Mouse (Mus musculus) G1E (cell line): ENCODE data around the gene Flnc. TPM values are rescaled to one million over a fixed set of nuclear protein-coding genes. Genes with fewer than 3 reads are reported as not detected.

Experiments used
- ATAC-seq: 2 replicates; pipeline ENCODE4 v1.8.0; 2016; ENCODE audit warnings: mild to moderate bottlenecking; ENCODE audit not compliant: insufficient number of reproducible peaks, poor library complexity, low FRiP score, severe bottlenecking; ENCODE audit errors: extremely low read depth
- DNase-seq: peaks from one replicate; pipeline ENCODE4 v3.0.0; 2012; ENCODE audit warnings: low spot score
- H3K27me3 ChIP-seq: 2 replicates; pipeline ENCODE4 v1.6.1; 2012; ENCODE audit warnings: mild to moderate bottlenecking, low read length, inconsistent platforms; ENCODE audit not compliant: insufficient read depth
- H3K36me3 ChIP-seq: replicated peaks from 2 replicates; pipeline ENCODE3; 2012; ENCODE audit warnings: mild to moderate bottlenecking, inconsistent platforms
- H3K4me1 ChIP-seq: 2 replicates; pipeline ENCODE4 v1.6.1; 2012; ENCODE audit warnings: low read depth, low read length, inconsistent platforms, mixed read lengths; ENCODE audit not compliant: insufficient read depth
- H3K4me3 ChIP-seq: 2 replicates; pipeline ENCODE4 v1.5.1; 2012; ENCODE audit warnings: low read depth, mild to moderate bottlenecking, inconsistent platforms, low read length, moderate library complexity, mixed read lengths
- H3K9me3 ChIP-seq: replicated peaks from 2 replicates; pipeline ENCODE4 v1.6.1; 2012; ENCODE audit warnings: inconsistent platforms
- CTCF ChIP-seq: IDR thresholded peaks from 2 replicates; pipeline ENCODE4 v1.5.1; 2012; ENCODE audit warnings: low read depth, low read length, inconsistent platforms, mixed read lengths
- GATA1 ChIP-seq: IDR thresholded peaks from 2 replicates; pipeline ENCODE4 v1.6.1; 2012; ENCODE audit warnings: borderline replicate concordance, low read length, inconsistent platforms, mixed read lengths
- GATA2 ChIP-seq: IDR thresholded peaks from 2 replicates; pipeline ENCODE4 v1.6.1; 2012; ENCODE audit warnings: low read depth, low read length, inconsistent platforms, borderline replicate concordance
- POLR2AphosphoS5 ChIP-seq: IDR thresholded peaks from 2 replicates; pipeline ENCODE4 v1.6.1; 2012; ENCODE audit warnings: low read depth, low read length, inconsistent platforms; ENCODE audit not compliant: insufficient replicate concordance
- TAL1 ChIP-seq: conservative IDR thresholded peaks from 2 replicates; pipeline ENCODE4 v1.6.1; 2012; ENCODE audit warnings: low read depth, low read length, inconsistent platforms, mixed read lengths
- polyA plus RNA-seq: library from polyadenylated mRNA; stranded (reverse); fragments of >175 nt; gene quantifications from 2 replicates; pipeline ENCODE4 v1.2.3, GENCODE M21; 2012
- total RNA-seq, 2 experiments: library from RNA; stranded (forward) in 1 of 2; stranded (reverse) in 1 of 2; fragments of 200-1000 nt in 1 of 2; fragments of >200 nt in 1 of 2; fragmentation: Nextera tagmentation in 1 of 2; gene quantifications; 2 replicates each; pipeline ENCODE4 v1.2.3; 2014 to 2017

Gene Flnc
- total and polyA plus RNA-seq, 3 experiments: 0.11 to 0.36 (median 0.15) TPM

DNA sequence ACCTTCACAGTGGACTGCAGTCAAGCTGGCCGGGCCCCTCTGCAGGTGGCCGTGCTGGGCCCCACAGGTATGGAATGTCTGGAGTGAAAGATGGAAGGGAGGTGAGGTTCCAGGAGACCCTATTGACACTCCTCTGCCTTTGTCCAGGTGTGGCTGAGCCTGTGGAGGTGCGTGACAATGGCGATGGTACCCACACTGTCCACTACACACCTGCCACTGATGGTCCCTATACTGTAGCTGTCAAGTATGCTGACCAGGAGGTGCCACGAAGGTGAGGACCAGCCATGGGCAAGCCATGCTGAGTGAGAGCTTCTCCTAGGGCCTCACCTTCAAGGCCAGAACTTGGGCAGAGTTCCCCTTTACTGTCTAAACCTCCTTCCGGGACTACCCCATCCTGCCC, 17.6 kb downstream of the Flnc start:
- Histone ChIP-seq H3K9me3 (no peaks in the 10 kb centered on the region), H3K27me3 (peaks cover 49% of the 10 kb centered on the region), H3K4me1 (peaks cover 15% of the 10 kb centered on the region), H3K36me3 (no peaks in the 10 kb centered on the region), H3K4me3 (no peak overlapping the region)
- DNase-seq (no peak), ATAC-seq (no peak)
- TF ChIP-seq GATA2 (no peak), CTCF (no peak), POLR2AphosphoS5 (no peak), GATA1 (no peak), TAL1 (no peak)

- DNase-seq: no peak
- Histone ChIP-seq H3K4me3 (no peak overlapping the region), H3K36me3 (no peaks in the 10 kb centered on the region), H3K9me3 (no peaks in the 10 kb centered on the region), H3K27me3 (peaks cover 50% of the 10 kb centered on the region), H3K4me1 (peaks cover 9% of the 10 kb centered on the region; the same call in 1 of the 2 replicates)
- TF ChIP-seq GATA2 (no peak), TAL1 (no peak), POLR2AphosphoS5 (no peak)
- no peak for ATAC-seq
Observed at GRCm38 (mm10) chr6:29461502-29461901, 28.4 kb downstream of the Flnc start.

DNA sequence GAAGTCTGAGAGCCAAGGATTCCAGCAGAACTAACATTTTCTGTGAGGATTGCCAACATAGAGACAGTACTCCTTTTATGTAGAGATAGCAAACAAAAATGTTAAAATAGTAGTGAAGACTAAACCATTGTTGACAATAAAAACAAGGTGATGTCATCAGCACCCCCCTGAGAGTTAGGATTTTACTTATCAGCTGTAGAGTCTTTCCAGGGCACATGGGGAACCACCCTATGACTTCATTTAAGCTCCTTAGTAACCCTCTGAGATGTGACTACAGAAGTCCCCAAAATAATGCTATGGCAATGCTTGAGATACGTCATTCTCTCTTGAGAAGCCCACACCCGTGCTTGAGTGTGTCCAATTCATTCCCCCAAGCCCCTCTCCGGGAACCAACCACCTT, 30.3 kb downstream of the Flnc start:
- DNase-seq (no peak), ATAC-seq (no peak)
- TF ChIP-seq TAL1 (no peak), GATA1 (no peak), POLR2AphosphoS5 (no peak), GATA2 (no peak), CTCF (no peak)
- no peak overlapping the region for H3K4me3 ChIP-seq
- H3K36me3 ChIP-seq: no peaks in the 10 kb centered on the region
- peaks cover 36% of the 10 kb centered on the region for H3K27me3 ChIP-seq
- no peaks in the 10 kb centered on the region for H3K9me3 ChIP-seq
- peaks cover 10% of the 10 kb centered on the region; the same call in 1 of the 2 replicates for H3K4me1 ChIP-seq

GRCm38 (mm10) chr6:29467583-29468354, 34.7 kb downstream of the Flnc start, which contains the start of gene Atp6v1f:
TSS of gene Atp6v1f (plus strand) at chr6:29467718.
- ATAC-seq: peak; percentile 86
- H3K4me3 ChIP-seq: peak within 1 kb of the TSS; percentile 78
- TF ChIP-seq CTCF (no peak), GATA1 (no peak), TAL1 (no peak), GATA2 (no peak), POLR2AphosphoS5 (no peak)
- peaks cover 22% of the 10 kb centered on the region for H3K4me1 ChIP-seq
- no peaks in the 10 kb centered on the region for H3K9me3 ChIP-seq
- peak; percentile 98 for DNase-seq
- H3K27me3 ChIP-seq: peaks cover 9% of the 10 kb centered on the region
- peaks cover 38% of the 10 kb centered on the region for H3K36me3 ChIP-seq

DNA sequence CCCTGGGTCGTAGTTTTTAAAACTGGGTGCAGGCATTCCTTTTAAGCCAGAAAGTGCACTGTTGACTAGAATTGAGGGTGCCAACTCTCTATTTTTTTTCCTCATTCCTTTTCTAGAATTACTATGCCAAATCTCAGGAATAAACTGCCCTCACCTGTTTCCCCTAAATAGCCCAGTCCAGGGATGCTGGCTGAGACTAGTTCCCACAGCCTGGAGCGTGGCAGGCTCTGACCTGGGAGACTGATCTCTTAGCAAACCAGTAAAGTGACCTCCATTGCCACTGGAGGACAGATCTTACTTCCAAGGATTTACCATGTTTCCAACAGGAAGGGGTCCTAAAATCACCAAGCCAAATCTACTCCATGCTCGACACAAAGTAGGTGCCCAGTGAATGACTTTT, 35.8 kb downstream of the Flnc start:
- no peaks in the 10 kb centered on the region for H3K9me3 ChIP-seq
- H3K27me3 ChIP-seq: peaks cover 5% of the 10 kb centered on the region
- H3K36me3 ChIP-seq: peaks cover 47% of the 10 kb centered on the region
- DNase-seq: no peak
- TF ChIP-seq POLR2AphosphoS5: no peak
- TF ChIP-seq GATA1: no peak
- TF ChIP-seq TAL1: no peak
- no peak for TF ChIP-seq GATA2
- TF ChIP-seq CTCF: no peak
- peak overlapping the region; percentile 78 for H3K4me3 ChIP-seq
- peaks cover 29% of the 10 kb centered on the region for H3K4me1 ChIP-seq
- no peak for ATAC-seq

- Histone ChIP-seq H3K36me3 (peaks cover 47% of the 10 kb centered on the region), H3K4me1 (peaks cover 32% of the 10 kb centered on the region), H3K9me3 (no peaks in the 10 kb centered on the region), H3K27me3 (peaks cover 11% of the 10 kb centered on the region; the same call in 1 of the 2 replicates), H3K4me3 (no peak within 1 kb of the TSS)
- DNase-seq (no peak), ATAC-seq (no peak)
- TF ChIP-seq POLR2AphosphoS5 (no peak), GATA1 (no peak), GATA2 (no peak), CTCF (no peak), TAL1 (no peak)
Observed at GRCm38 (mm10) chr6:29471137-29471536, 38.1 kb downstream of the Flnc start, which contains the start of gene Atp6v1fnb. TSS of gene Atp6v1fnb (plus strand) at chr6:29471437.
